Mouse (Mus musculus) lung, embryonic 16.5 days (tissue): ENCODE results near the gene Cnpy3. TPM values are rescaled to one million over a fixed set of nuclear protein-coding genes. Genes with fewer than 3 reads are reported as not detected.

Experiments
- ATAC-seq: fragments of 200-750 bp; cut with Nextera tagmentation; 2 replicates; pipeline ENCODE4 v1.8.0; 2017; ENCODE audit warnings: low read depth, mild to moderate bottlenecking, moderate library complexity
- H3K27ac ChIP-seq: fragments of 300-500 bp; sonication (generic); 2 replicates; pipeline ENCODE4 v1.5.1; 2014; ENCODE audit warnings: mild to moderate bottlenecking, control low read depth, low read length
- H3K27me3 ChIP-seq: fragments of 300-500 bp; sonication (generic); 2 replicates; pipeline ENCODE4 v1.6.1; 2014; ENCODE audit warnings: low read depth, low read length, mixed read lengths; ENCODE audit not compliant: control insufficient read depth, insufficient read depth
- H3K36me3 ChIP-seq: fragments of 300-500 bp; sonication (generic); 2 replicates; pipeline ENCODE4 v1.6.1; 2014; ENCODE audit warnings: low read length; ENCODE audit not compliant: control insufficient read depth, insufficient read depth
- H3K4me1 ChIP-seq: fragments of 300-500 bp; sonication (generic); replicated peaks from 2 replicates; pipeline ENCODE4 v1.6.1; 2014; ENCODE audit warnings: low read length, mixed read lengths; ENCODE audit not compliant: control insufficient read depth, insufficient read depth
- H3K4me2 ChIP-seq: fragments of 300-500 bp; sonication (generic); 2 replicates; pipeline ENCODE4 v1.6.1; 2014; ENCODE audit warnings: low read depth, low read length, control low read depth
- H3K4me3 ChIP-seq: fragments of 300-500 bp; sonication (generic); 2 replicates; pipeline ENCODE4 v1.5.1; 2014; ENCODE audit warnings: mild to moderate bottlenecking, low read length, control low read depth
- H3K9ac ChIP-seq: fragments of 300-500 bp; sonication (generic); 2 replicates; pipeline ENCODE4 v1.6.1; 2014; ENCODE audit warnings: low read length, control low read depth
- H3K9me3 ChIP-seq: fragments of 300-500 bp; sonication (generic); 2 replicates; pipeline ENCODE4 v1.6.1; 2016; ENCODE audit warnings: low read length; ENCODE audit not compliant: control insufficient read depth
- WGBS: fragments of 180-500 bp; shearing (Covaris S2); extraction: QIAGEN DNeasy Blood & Tissue Kit; methylation state at CpG from one replicate; pipeline ENCODE4 v1.1.7; 2014; 5-methylcytosine and 5-hydroxymethylcytosine counted together
- polyA plus RNA-seq: library from polyadenylated mRNA; unstranded; fragments of >200 nt; fragmentation: Nextera tagmentation; extraction: Ambion mirVana; gene quantifications from 2 replicates; pipeline ENCODE4 v1.2.1, GENCODE M21; 2015

Gene Cnpy3
- polyA plus RNA-seq, 1 experiment from 2014 or later, result 79.0 TPM

GRCm38 (mm10) chr17:46728904-46729318 lies 23.1 kb downstream of the Cnpy3 start, which contains the start of gene Gnmt:
Gnmt (minus strand) TSS chr17:46729168.
- peak within 1 kb of the TSS; percentile 43; the same call in 1 of the 2 replicates for H3K9ac ChIP-seq
- 13% methylated on average over 24 of the region's 24 CpGs for whole genome bisulfite sequencing
- peaks cover 7% of the 10 kb centered on the region for H3K4me1 ChIP-seq
- no peak within 1 kb of the TSS for H3K27ac ChIP-seq
- no peaks in the 10 kb centered on the region for H3K9me3 ChIP-seq
- H3K36me3 ChIP-seq, result peaks cover 3% of the 10 kb centered on the region; the same call in 1 of the 2 replicates
- peaks cover 16% of the 10 kb centered on the region; the same call in 1 of the 2 replicates for H3K27me3 ChIP-seq
- peak; percentile 64 for ATAC-seq
- H3K4me3 ChIP-seq, result peak within 1 kb of the TSS; percentile 41
- peak within 1 kb of the TSS; percentile 58 for H3K4me2 ChIP-seq

DNA sequence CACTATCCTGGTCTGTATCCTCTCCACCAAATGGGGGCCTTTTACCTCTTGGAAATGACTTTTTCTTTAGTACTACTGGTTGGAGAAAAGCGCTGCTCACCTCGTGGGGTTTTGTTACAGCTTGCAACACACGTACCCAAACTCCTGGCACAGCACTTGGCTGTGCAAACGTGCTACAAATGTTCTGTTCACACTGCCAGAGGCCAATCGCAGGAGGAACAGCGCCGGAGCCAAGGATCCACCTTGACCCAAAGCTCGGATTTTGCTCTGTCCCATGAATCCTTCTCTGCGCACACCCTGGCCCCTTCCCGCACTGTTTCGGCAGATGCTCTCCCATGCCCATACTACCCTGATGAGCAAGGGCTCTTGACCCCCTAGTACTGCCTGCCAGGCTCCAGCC lies 23.5 kb downstream of the Cnpy3 start:
- Histone ChIP-seq H3K9me3 (no peaks in the 10 kb centered on the region), H3K4me2 (peak overlapping the region; percentile 58), H3K4me1 (peaks cover 7% of the 10 kb centered on the region), H3K36me3 (peaks cover 4% of the 10 kb centered on the region; the same call in 1 of the 2 replicates), H3K27me3 (peaks cover 16% of the 10 kb centered on the region; the same call in 1 of the 2 replicates), H3K27ac (no peak overlapping the region), H3K4me3 (peak overlapping the region; percentile 41), H3K9ac (peak overlapping the region; percentile 43; the same call in 1 of the 2 replicates)
- ATAC-seq, result no peak
- WGBS, result 40% methylated on average over 11 of the region's 11 CpGs

DNA sequence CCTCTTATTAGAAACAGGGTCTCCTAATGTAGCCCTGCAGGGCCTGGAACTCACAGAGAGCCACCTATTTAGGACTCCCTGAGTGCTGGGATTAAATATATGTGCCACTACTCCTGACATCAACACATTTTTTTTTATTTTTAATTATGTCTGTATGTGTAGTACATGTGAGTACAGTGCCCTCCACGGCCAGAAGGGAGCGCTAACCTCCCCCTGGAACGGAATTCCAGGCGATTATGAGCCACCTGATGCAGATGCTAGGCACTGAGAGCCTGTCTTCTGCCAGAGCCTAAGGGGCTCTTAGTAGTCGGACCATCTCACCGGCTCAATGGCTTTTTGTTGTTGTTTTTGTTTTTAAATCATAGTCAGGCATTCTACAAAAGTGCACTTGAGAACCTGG lies 24.0 kb downstream of the Cnpy3 start:
- H3K27ac ChIP-seq, result no peak overlapping the region
- H3K9ac ChIP-seq, result no peak overlapping the region
- WGBS, result 27% methylated on average over 6 of the region's 6 CpGs
- H3K36me3 ChIP-seq, result peaks cover 5% of the 10 kb centered on the region; the same call in 1 of the 2 replicates
- peaks cover 7% of the 10 kb centered on the region for H3K4me1 ChIP-seq
- no peak overlapping the region for H3K4me3 ChIP-seq
- H3K9me3 ChIP-seq, result no peaks in the 10 kb centered on the region
- peaks cover 16% of the 10 kb centered on the region; the same call in 1 of the 2 replicates for H3K27me3 ChIP-seq
- no peak for ATAC-seq
- H3K4me2 ChIP-seq, result no peak overlapping the region

- Histone ChIP-seq H3K9ac (no peak overlapping the region), H3K27me3 (peaks cover 16% of the 10 kb centered on the region; the same call in 1 of the 2 replicates), H3K4me1 (peaks cover 7% of the 10 kb centered on the region), H3K9me3 (no peaks in the 10 kb centered on the region), H3K4me3 (no peak overlapping the region), H3K27ac (no peak overlapping the region), H3K36me3 (peaks cover 5% of the 10 kb centered on the region; the same call in 1 of the 2 replicates), H3K4me2 (no peak overlapping the region)
- WGBS, result 86% methylated on average over 11 of the region's 11 CpGs
- ATAC-seq, result no peak
Measured at GRCm38 (mm10) chr17:46727271-46727670, 24.7 kb downstream of the Cnpy3 start.

GRCm38 (mm10) chr17:46725731-46726645 lies 26.0 kb downstream of the Cnpy3 start:
- ATAC-seq, result no peak
- peaks cover 16% of the 10 kb centered on the region; the same call in 1 of the 2 replicates for H3K27me3 ChIP-seq
- H3K4me2 ChIP-seq, result no peak overlapping the region
- peaks cover 7% of the 10 kb centered on the region for H3K4me1 ChIP-seq
- H3K4me3 ChIP-seq, result no peak overlapping the region
- no peaks in the 10 kb centered on the region for H3K9me3 ChIP-seq
- peaks cover 5% of the 10 kb centered on the region; the same call in 1 of the 2 replicates for H3K36me3 ChIP-seq
- no peak overlapping the region for H3K27ac ChIP-seq
- no peak overlapping the region for H3K9ac ChIP-seq
- 87% methylated on average over 26 of the region's 26 CpGs for WGBS

DNA sequence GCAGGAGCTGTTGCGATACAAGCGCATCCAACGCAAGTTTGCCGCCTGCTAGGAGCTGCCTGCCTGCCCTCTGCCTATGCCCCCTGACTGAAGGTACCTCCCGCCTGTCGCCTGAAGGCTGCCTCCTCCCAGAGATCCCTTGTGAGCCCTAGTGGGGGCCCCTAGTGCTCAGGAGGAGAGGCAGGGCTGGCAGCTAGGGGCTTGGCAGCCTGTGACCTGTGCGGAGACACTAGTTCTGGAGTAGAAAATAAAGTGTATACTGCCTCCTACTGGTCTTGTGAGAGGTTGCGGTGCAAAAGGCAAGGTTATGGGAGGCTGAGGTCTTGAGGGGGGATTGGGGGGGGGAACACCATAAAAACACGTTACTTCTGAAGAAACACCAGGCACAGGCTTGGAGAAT lies 26.7 kb downstream of the Cnpy3 start:
- ATAC-seq, result no peak
- Histone ChIP-seq H3K9ac (no peak overlapping the region), H3K27me3 (peaks cover 16% of the 10 kb centered on the region; the same call in 1 of the 2 replicates), H3K9me3 (no peaks in the 10 kb centered on the region), H3K4me3 (no peak overlapping the region), H3K4me1 (peaks cover 7% of the 10 kb centered on the region), H3K36me3 (peaks cover 5% of the 10 kb centered on the region; the same call in 1 of the 2 replicates), H3K27ac (no peak overlapping the region), H3K4me2 (no peak overlapping the region)
- WGBS, result 54% methylated on average over 9 of the region's 9 CpGs

DNA sequence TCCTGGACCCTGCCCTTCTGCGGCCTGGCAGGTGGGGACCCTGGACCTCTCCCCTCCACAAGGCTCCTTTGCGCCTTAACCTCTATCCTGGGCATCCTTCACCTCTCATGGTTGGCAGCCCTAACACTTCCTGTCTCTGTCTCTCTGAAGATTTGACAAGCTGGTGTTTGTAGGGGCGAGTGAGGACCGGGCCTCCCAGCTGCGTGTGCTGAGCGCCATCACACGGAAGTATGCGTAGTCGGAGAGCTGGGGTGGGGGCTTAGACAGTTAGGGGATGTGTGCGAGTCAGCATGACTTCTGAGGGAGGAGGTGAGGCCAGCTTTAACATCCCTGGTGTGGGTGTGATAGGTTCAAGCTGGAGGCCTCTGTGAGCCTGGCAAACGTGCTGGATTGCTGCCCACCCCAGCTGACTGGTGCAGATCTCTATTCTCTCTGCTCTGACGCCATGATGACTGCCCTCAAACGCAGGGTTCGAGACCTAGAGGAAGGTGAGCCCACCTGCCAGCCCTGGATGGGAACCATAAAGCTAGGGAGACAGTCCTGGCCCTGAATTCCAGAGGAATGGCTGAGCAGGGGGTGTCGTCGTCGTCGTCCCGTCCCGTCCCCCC lies 27.4 kb downstream of the Cnpy3 start:
- Histone ChIP-seq H3K36me3 (peaks cover 5% of the 10 kb centered on the region; the same call in 1 of the 2 replicates), H3K9me3 (no peaks in the 10 kb centered on the region), H3K9ac (no peak overlapping the region), H3K4me2 (no peak overlapping the region), H3K4me3 (no peak overlapping the region), H3K27me3 (peaks cover 16% of the 10 kb centered on the region; the same call in 1 of the 2 replicates), H3K4me1 (peaks cover 7% of the 10 kb centered on the region), H3K27ac (no peak overlapping the region)
- WGBS, result 72% methylated on average over 17 of the region's 20 CpGs
- ATAC-seq, result no peak

DNA sequence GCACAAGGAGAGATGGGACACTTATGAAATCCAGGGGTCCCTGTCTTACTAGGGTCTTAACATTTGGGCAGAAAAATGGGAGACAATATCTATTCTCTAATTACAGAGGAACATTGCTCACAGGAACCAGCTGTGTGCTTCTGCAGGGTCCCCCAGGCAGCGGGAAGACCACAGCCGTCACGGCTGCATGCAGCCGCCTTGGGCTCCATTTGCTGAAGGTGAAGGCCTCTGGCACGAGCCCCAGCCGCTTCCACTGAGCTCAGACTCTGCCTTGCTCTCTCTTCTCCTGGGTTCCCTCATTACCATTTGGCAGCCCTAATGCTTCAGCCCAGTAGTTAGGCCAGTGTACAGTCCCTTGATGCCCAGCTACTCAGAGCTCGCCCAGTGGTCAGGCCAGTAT lies 30.9 kb downstream of the Cnpy3 start:
- ATAC-seq, result no peak
- WGBS, result 86% methylated on average over 7 of the region's 7 CpGs
- Histone ChIP-seq H3K4me3 (no peak overlapping the region), H3K4me2 (no peak overlapping the region), H3K4me1 (no peaks in the 10 kb centered on the region), H3K9ac (no peak overlapping the region), H3K27me3 (no peaks in the 10 kb centered on the region), H3K27ac (no peak overlapping the region), H3K36me3 (peaks cover 14% of the 10 kb centered on the region), H3K9me3 (no peaks in the 10 kb centered on the region)
